Mouse (Mus musculus) testis, adult 2 months (tissue): ENCODE data around the gene Tnnt3.

Experiments
- CTCF ChIP-seq: fragments of 200-500 bp; IDR thresholded peaks from 2 replicates; pipeline ENCODE4 v1.5.1; 2012; ENCODE audit warnings: low read depth, mild to moderate bottlenecking, inconsistent platforms, low read length, moderate library complexity; ENCODE audit not compliant: control insufficient read depth, insufficient read depth, insufficient replicate concordance
- POLR2A ChIP-seq: fragments of 200-500 bp; IDR thresholded peaks from 2 replicates; pipeline ENCODE4 v1.6.1; 2012; ENCODE audit warnings: low read depth, mild to moderate bottlenecking, inconsistent platforms, low read length, moderate library complexity; ENCODE audit not compliant: control insufficient read depth

DNA sequence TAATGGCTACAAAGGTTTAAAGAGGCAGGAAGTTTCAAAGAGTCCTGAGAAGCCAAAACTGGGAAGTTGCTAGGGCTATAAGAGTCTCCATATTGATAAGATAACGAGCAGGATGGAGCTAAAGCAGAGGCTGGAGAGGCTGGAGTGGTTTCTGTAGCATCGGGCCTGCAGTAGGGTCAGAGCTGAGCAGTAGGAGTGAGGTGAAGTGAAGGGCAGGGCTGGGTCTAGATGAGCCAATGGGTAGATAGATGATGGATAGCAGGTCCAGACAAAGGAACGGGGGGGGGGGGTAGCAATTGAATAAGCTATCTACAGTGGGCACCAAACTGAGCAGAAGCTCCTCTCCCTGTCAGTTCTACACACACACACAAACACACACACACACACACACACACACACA, 18.9 kb downstream of the Tnnt3 start:
- TF ChIP-seq CTCF = no peak
- TF ChIP-seq POLR2A = no peak
